Mouse (Mus musculus) megakaryocyte progenitor cell, adult 5-6 weeks (primary cell): ENCODE measurements around the gene Eral1. TPM values are rescaled to one million over a fixed set of nuclear protein-coding genes. Genes with fewer than 3 reads are reported as not detected.

Experiments used
- ATAC-seq: replicated peaks from 2 replicates; pipeline ENCODE4 v1.8.0; 2016; ENCODE audit warnings: mild to moderate bottlenecking, moderate TSS enrichment, inconsistent platforms; ENCODE audit not compliant: poor library complexity
- total RNA-seq, 2 experiments: library from RNA; stranded (forward) in 1 of 2; stranded (reverse) in 1 of 2; fragments of 157-497, 149-512 nt in 1 of 2; fragments of 200-1000 nt in 1 of 2; gene quantifications; 2 replicates each; pipeline versions ENCODE4 v1.2.3 to v1.2.4; 2015 to 2017

Eral1 gene
- total RNA-seq (2015) (22.3 and 23.8 TPM in 2 replicates), total RNA-seq (2017) (25.0 and 26.2 TPM in 2 replicates)

GRCm38 (mm10) chr11:78079961-78080921, at the start of gene Eral1:
Gene Eral1, minus strand, starts transcription at chr11:78080383.
- ATAC-seq, result peak; percentile 98

GRCm38 (mm10) chr11:78129458-78129857, 49.3 kb upstream of the Eral1 start:
- no peak for ATAC-seq

- peak; percentile 77 for ATAC-seq
Observed at GRCm38 (mm10) chr11:78126739-78127138, 46.6 kb upstream of the Eral1 start.

GRCm38 (mm10) chr11:78125691-78126090, 45.5 kb upstream of the Eral1 start:
- peak; percentile 27 for ATAC-seq

GRCm38 (mm10) chr11:78123782-78124181, 43.6 kb upstream of the Eral1 start:
- no peak for ATAC-seq

GRCm38 (mm10) chr11:78122815-78123214, 42.6 kb upstream of the Eral1 start:
- ATAC-seq, result no peak

- ATAC-seq, result no peak
Observed at GRCm38 (mm10) chr11:78121176-78121575, 41.0 kb upstream of the Eral1 start.

GRCm38 (mm10) chr11:78119898-78120297, 39.7 kb upstream of the Eral1 start:
- peak; percentile 30; the same call in 1 of the 2 replicates for ATAC-seq

- ATAC-seq, result no peak
Observed at GRCm38 (mm10) chr11:78118467-78118866, 38.3 kb upstream of the Eral1 start.

GRCm38 (mm10) chr11:78116146-78116410, 35.9 kb upstream of the Eral1 start:
- ATAC-seq, result no peak

- peak; percentile 97 for ATAC-seq
Observed at GRCm38 (mm10) chr11:78115367-78116145, 35.4 kb upstream of the Eral1 start.

- ATAC-seq, result no peak
Observed at GRCm38 (mm10) chr11:78114676-78115366, 34.6 kb upstream of the Eral1 start.

GRCm38 (mm10) chr11:78113616-78114015, 33.4 kb upstream of the Eral1 start:
- ATAC-seq, result no peak

- ATAC-seq, result no peak
Observed at GRCm38 (mm10) chr11:78104501-78104900, 24.3 kb upstream of the Eral1 start.

- peak; percentile 68 for ATAC-seq
Observed at GRCm38 (mm10) chr11:78102958-78103747, 23.0 kb upstream of the Eral1 start.

- no peak for ATAC-seq
Observed at GRCm38 (mm10) chr11:78102142-78102541, 22.0 kb upstream of the Eral1 start.

GRCm38 (mm10) chr11:78100746-78101145, 20.6 kb upstream of the Eral1 start:
- ATAC-seq, result peak; percentile 81

- no peak for ATAC-seq
Observed at GRCm38 (mm10) chr11:78097077-78097476, 16.9 kb upstream of the Eral1 start.

GRCm38 (mm10) chr11:78095144-78095516, 14.9 kb upstream of the Eral1 start:
- ATAC-seq, result no peak

- ATAC-seq, result peak; percentile 95
Observed at GRCm38 (mm10) chr11:78094504-78095143, 14.4 kb upstream of the Eral1 start, which contains the start of gene Fam222b. Gene Fam222b, plus strand, starts transcription at chr11:78094660.
